Comparison of ENCODE assay signal across 8 mouse cellular contexts in the genomic region with DNA sequence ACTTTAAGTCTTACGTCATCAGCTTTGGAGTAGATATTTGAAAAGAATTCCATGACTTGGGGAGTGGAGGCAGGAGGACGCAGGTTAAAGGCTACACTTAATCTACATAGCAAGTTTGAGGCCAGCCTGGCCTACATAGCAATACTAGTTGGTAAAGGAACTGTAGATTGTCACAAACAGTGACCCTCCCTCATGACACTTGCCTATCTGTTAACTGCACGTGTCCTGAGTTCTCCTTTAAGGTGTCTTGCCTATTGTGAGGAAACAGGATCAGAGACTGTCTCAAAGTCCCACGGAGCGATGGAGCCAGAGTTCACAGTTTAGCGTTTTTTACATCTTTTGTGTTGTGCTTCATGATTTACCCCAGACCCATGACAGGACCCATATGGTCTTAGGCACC. TPM values are rescaled to one million over a fixed set of nuclear protein-coding genes. Genes with fewer than 3 reads are reported as not detected.
DNase-seq lines count a peak whose midpoint lies in the region; ATAC-seq and TF ChIP-seq lines count a peak whose summit lies in the region.

No protein-coding gene starts in this region.

- H3K27me3 ChIP-seq in kidney, postnatal 0 days (ENCODE audit: insufficient read depth, low read length): no peaks in the 10 kb centered on the region
- no peaks in the 10 kb centered on the region for H3K27me3 ChIP-seq in embryonic facial prominence, embryonic 12.5 days
- no peaks in the 10 kb centered on the region for H3K27me3 ChIP-seq in intestine, postnatal 0 days (replicated peaks; ENCODE audit: control insufficient read depth, insufficient read depth, low read length)
- no peaks in the 10 kb centered on the region for H3K27me3 ChIP-seq in midbrain, postnatal 0 days (ENCODE audit: insufficient read depth, low read length)

- H3K27ac ChIP-seq in kidney, postnatal 0 days: no peak overlapping the region
- H3K27ac ChIP-seq in embryonic facial prominence, embryonic 12.5 days: no peak overlapping the region
- no peak overlapping the region for H3K27ac ChIP-seq in intestine, postnatal 0 days (ENCODE audit: low read depth, low read length)
- no peak overlapping the region for H3K27ac ChIP-seq in midbrain, postnatal 0 days (ENCODE audit: low read depth, low read length)

- ATAC-seq in kidney, postnatal 0 days (replicated peaks; ENCODE audit: low FRiP score, low read depth): no peak
- ATAC-seq in embryonic facial prominence, embryonic 12.5 days (ENCODE audit: insufficient number of reproducible peaks, insufficient read depth, low FRiP score, low TSS enrichment): no peak
- ATAC-seq in intestine, postnatal 0 days: no peak
- ATAC-seq in midbrain, postnatal 0 days (ENCODE audit: low FRiP score): no peak

- no peak for DNase-seq in kidney, postnatal 0 days (ENCODE audit: low spot score)
- no peak for DNase-seq in kidney, postnatal 10 days
- no peak for DNase-seq in midbrain, postnatal 0 days (ENCODE audit: low spot score)
- DNase-seq in frontal cortex, postnatal 36 days (ENCODE audit: low spot score in 2 of 2): no peak
- no peak for DNase-seq in spleen, postnatal 4 days (ENCODE audit: low spot score in 2 of 2)
- no peak for DNase-seq in left cerebral cortex, adult 8-10 months (ENCODE audit: low spot score in 2 of 2)

- no peak for TF ChIP-seq CTCF in kidney, postnatal 0 days (IDR thresholded peaks at IDR 0.05; ENCODE audit: low read depth)
- TF ChIP-seq CTCF in intestine, postnatal 0 days (IDR thresholded peaks at IDR 0.05; ENCODE audit: low read depth): no peak
- no peak for TF ChIP-seq CTCF in midbrain, postnatal 0 days (IDR thresholded peaks at IDR 0.05)

- peak overlapping the region; percentile 71 for H3K4me2 ChIP-seq in kidney, postnatal 0 days (ENCODE audit: low read length)
- peak overlapping the region; percentile 62 for H3K4me2 ChIP-seq in embryonic facial prominence, embryonic 12.5 days (replicated peaks)
- peak overlapping the region; percentile 77 for H3K4me2 ChIP-seq in intestine, postnatal 0 days (replicated peaks; ENCODE audit: low read depth)
- peak overlapping the region; percentile 73 for H3K4me2 ChIP-seq in midbrain, postnatal 0 days (ENCODE audit: low read depth, low read length, poor library complexity, severe bottlenecking)

- peak overlapping the region; percentile 70 for H3K4me3 ChIP-seq in kidney, postnatal 0 days (replicated peaks; ENCODE audit: low read depth, low read length)
- H3K4me3 ChIP-seq in embryonic facial prominence, embryonic 12.5 days: peak overlapping the region; percentile 78
- H3K4me3 ChIP-seq in intestine, postnatal 0 days (ENCODE audit: low read depth, low read length): peak overlapping the region; percentile 82; the same call in 1 of the 2 replicates
- peak overlapping the region; percentile 66; the same call in 1 of the 2 replicates for H3K4me3 ChIP-seq in midbrain, postnatal 0 days (ENCODE audit: low read depth, low read length)

- H3K9ac ChIP-seq in kidney, postnatal 0 days (ENCODE audit: low read depth, low read length): no peak overlapping the region
- H3K9ac ChIP-seq in embryonic facial prominence, embryonic 12.5 days: no peak overlapping the region
- no peak overlapping the region for H3K9ac ChIP-seq in intestine, postnatal 0 days (ENCODE audit: low read depth, low read length)
- no peak overlapping the region for H3K9ac ChIP-seq in midbrain, postnatal 0 days (replicated peaks; ENCODE audit: low read length, poor library complexity, severe bottlenecking)

- H3K9me3 ChIP-seq in kidney, postnatal 0 days (replicated peaks; ENCODE audit: low read length): no peaks in the 10 kb centered on the region
- H3K9me3 ChIP-seq in embryonic facial prominence, embryonic 12.5 days: no peaks in the 10 kb centered on the region
- no peaks in the 10 kb centered on the region for H3K9me3 ChIP-seq in intestine, postnatal 0 days (ENCODE audit: control insufficient read depth)
- H3K9me3 ChIP-seq in midbrain, postnatal 0 days (ENCODE audit: low read length): no peaks in the 10 kb centered on the region

- no peaks in the 10 kb centered on the region for H3K4me1 ChIP-seq in kidney, postnatal 0 days (replicated peaks; ENCODE audit: insufficient read depth, low read length)
- 0 out of 2 replicates have a peak, but pooled peaks cover 6% of the 10 kb centered on the region for H3K4me1 ChIP-seq in embryonic facial prominence, embryonic 12.5 days
- no peaks in the 10 kb centered on the region for H3K4me1 ChIP-seq in intestine, postnatal 0 days (replicated peaks; ENCODE audit: control insufficient read depth, insufficient read depth, low read length)
- no peaks in the 10 kb centered on the region for H3K4me1 ChIP-seq in midbrain, postnatal 0 days (ENCODE audit: insufficient read depth, low read length)

- H3K36me3 ChIP-seq in kidney, postnatal 0 days (ENCODE audit: insufficient read depth, low read length): no peaks in the 10 kb centered on the region
- H3K36me3 ChIP-seq in embryonic facial prominence, embryonic 12.5 days: no peaks in the 10 kb centered on the region
- no peaks in the 10 kb centered on the region for H3K36me3 ChIP-seq in intestine, postnatal 0 days (ENCODE audit: control insufficient read depth, insufficient read depth)
- H3K36me3 ChIP-seq in midbrain, postnatal 0 days (ENCODE audit: insufficient read depth, low read length): no peaks in the 10 kb centered on the region

- 71% methylated on average over 6 of the region's 6 CpGs for WGBS in kidney, postnatal 0 days
- WGBS in embryonic facial prominence, embryonic 12.5 days: 77% methylated on average over 6 of the region's 6 CpGs
- 73% methylated on average over 6 of the region's 6 CpGs for WGBS in intestine, postnatal 0 days
- 82% methylated on average over 6 of the region's 6 CpGs for WGBS in midbrain, postnatal 0 days

RNA-seq across cellular contexts. Expression of a gene that starts 0.7 kb away (rescaled TPM):
- 45.7 and 47.9 TPM in 2 replicates for polyA plus RNA-seq in kidney, postnatal 0 days (2015; fragmentation: Nextera tagmentation; extraction: Ambion mirVana)
- 23.1 and 23.8 TPM in 2 replicates for polyA plus RNA-seq in embryonic facial prominence, embryonic 12.5 days (2016; fragmentation: Nextera tagmentation; extraction: Ambion mirVana)
- 22.2 and 23.0 TPM in 2 replicates for polyA plus RNA-seq in intestine, postnatal 0 days (2015; fragmentation: Nextera tagmentation; extraction: Ambion mirVana)
- 8.7 and 13.3 TPM in 2 replicates for total RNA-seq in midbrain, postnatal 0 days (2014; rRNA removed)
- 21.1 and 21.6 TPM in 2 replicates for polyA plus RNA-seq in midbrain, postnatal 0 days (2015; fragmentation: Nextera tagmentation; extraction: Ambion mirVana)
- 10 to 100 TPM; 25.2 to 32.9 (median 27.3) TPM for total RNA-seq in left cerebral cortex, adult 8-10 months (2022)
